Mouse (Mus musculus) brain, embryonic 14.5 days (tissue): ENCODE measurements at regions not wholly inside any gene's neighbourhood (a gene's known extent, or its start where the extent isn't known, plus 50 kb on each side); places are given as distances from the start of the nearest gene placed in this dataset.

Experiments used
- CTCF ChIP-seq: fragments of 200-500 bp; IDR thresholded peaks from 2 replicates; pipeline ENCODE4 v1.5.1; 2012; ENCODE audit warnings: inconsistent platforms, mild to moderate bottlenecking, moderate library complexity, borderline replicate concordance; ENCODE audit not compliant: insufficient read depth, insufficient read length; ENCODE audit errors: extremely low read depth
- POLR2A ChIP-seq: fragments of 200-500 bp; IDR thresholded peaks from 2 replicates; pipeline ENCODE4 v1.6.1; 2012; ENCODE audit warnings: mild to moderate bottlenecking, inconsistent platforms, borderline replicate concordance; ENCODE audit not compliant: poor library complexity, insufficient read depth, insufficient read length, severe bottlenecking; ENCODE audit errors: extremely low read depth

GRCm38 (mm10) chr9:43512806-43513205 lies 202.2 kb downstream of the Trim29 start:
- TF ChIP-seq CTCF (no peak), POLR2A (no peak)
